Mouse (Mus musculus) limb, embryonic 13.5 days (tissue): ENCODE measurements around the gene Patj. TPM values are rescaled to one million over a fixed set of nuclear protein-coding genes. Genes with fewer than 3 reads are reported as not detected.

ENCODE experiments used
- ATAC-seq: fragments of 200-750 bp; cut with Nextera tagmentation; 2 replicates; pipeline ENCODE4 v1.8.0; 2017; ENCODE audit warnings: low read depth, moderate number of reproducible peaks, moderate TSS enrichment; ENCODE audit not compliant: low FRiP score
- H3K27ac ChIP-seq: fragments of 300-500 bp; sonication (generic); 2 replicates; pipeline ENCODE4 v1.5.1; 2015; ENCODE audit warnings: inconsistent platforms, mild to moderate bottlenecking, moderate library complexity
- H3K27me3 ChIP-seq: fragments of 300-500 bp; sonication (generic); 2 replicates; pipeline ENCODE4 v1.6.1; 2015; ENCODE audit warnings: mild to moderate bottlenecking, inconsistent platforms
- H3K36me3 ChIP-seq: fragments of 300-500 bp; sonication (generic); 2 replicates; pipeline ENCODE4 v1.6.1; 2015; ENCODE audit warnings: inconsistent platforms, mild to moderate bottlenecking, moderate library complexity
- H3K4me1 ChIP-seq: fragments of 300-500 bp; sonication (generic); 2 replicates; pipeline ENCODE4 v1.6.1; 2015; ENCODE audit warnings: inconsistent platforms
- H3K4me2 ChIP-seq: fragments of 300-500 bp; sonication (generic); replicated peaks from 2 replicates; pipeline ENCODE4 v1.6.1; 2015; ENCODE audit warnings: inconsistent platforms, mild to moderate bottlenecking, moderate library complexity
- H3K4me3 ChIP-seq: fragments of 300-500 bp; sonication (generic); 2 replicates; pipeline ENCODE4 v1.5.1; 2015; ENCODE audit warnings: moderate library complexity, mild to moderate bottlenecking, inconsistent platforms
- H3K9ac ChIP-seq: fragments of 300-500 bp; sonication (generic); 2 replicates; pipeline ENCODE4 v1.6.1; 2015; ENCODE audit warnings: mild to moderate bottlenecking, inconsistent platforms
- H3K9me3 ChIP-seq: fragments of 300-500 bp; sonication (generic); 2 replicates; pipeline ENCODE4 v1.6.1; 2016; ENCODE audit warnings: inconsistent platforms
- WGBS: fragments of 180-500 bp; shearing (Covaris S2); methylation state at CpG from one replicate; pipeline ENCODE4 v1.1.7; 2015; 5-methylcytosine and 5-hydroxymethylcytosine counted together
- polyA plus RNA-seq: library from polyadenylated mRNA; unstranded; fragments of >200 nt; fragmentation: Nextera tagmentation; extraction: Ambion mirVana; gene quantifications from 2 replicates; pipeline ENCODE4 v1.2.1, GENCODE M21; 2015

Patj gene
- polyA plus RNA-seq, 1 experiment from 2014 or later = 19.0 TPM

DNA sequence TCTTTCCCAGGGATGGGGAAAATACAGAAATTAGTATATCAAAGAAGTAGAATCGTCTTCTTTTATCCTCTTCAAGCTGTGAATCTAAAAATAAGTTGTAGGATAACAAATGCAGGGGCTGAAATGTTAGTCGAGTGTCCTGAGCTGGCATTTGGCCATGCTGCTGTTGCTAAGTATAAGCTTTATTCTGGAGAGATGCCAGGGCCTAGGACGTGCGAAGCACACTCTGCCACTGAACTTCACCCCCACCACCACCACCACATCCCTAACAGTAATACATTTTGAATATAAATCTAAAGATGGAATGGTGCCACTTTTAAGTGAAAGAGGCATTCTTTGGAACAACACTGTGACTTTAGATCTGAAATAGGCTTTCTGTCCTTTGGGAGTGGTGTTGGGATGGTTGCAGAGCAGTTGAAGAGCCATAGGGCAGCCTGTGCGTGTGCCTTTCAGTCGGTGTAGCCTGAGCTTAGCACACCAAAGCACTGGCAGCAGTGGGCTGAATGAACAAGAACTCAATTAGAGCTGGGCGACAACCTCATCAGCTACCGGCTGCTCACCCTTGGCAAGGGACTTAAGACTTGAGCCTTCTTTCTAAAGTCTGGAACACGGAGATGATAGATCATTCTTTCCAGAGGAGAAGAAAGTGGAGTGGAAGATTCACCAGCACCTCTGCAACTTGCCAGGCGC is 168.1 kb downstream of the Patj start:
- Histone ChIP-seq H3K27ac (peak overlapping the region; percentile 73; the same call in 1 of the 2 replicates), H3K4me1 (peaks cover 31% of the 10 kb centered on the region), H3K9ac (no peak overlapping the region), H3K9me3 (no peaks in the 10 kb centered on the region), H3K4me2 (no peak overlapping the region), H3K27me3 (no peaks in the 10 kb centered on the region), H3K36me3 (no peaks in the 10 kb centered on the region), H3K4me3 (no peak overlapping the region)
- ATAC-seq = peak; percentile 65; the same call in 1 of the 2 replicates
- 57% methylated on average over 10 of the region's 10 CpGs for WGBS

DNA sequence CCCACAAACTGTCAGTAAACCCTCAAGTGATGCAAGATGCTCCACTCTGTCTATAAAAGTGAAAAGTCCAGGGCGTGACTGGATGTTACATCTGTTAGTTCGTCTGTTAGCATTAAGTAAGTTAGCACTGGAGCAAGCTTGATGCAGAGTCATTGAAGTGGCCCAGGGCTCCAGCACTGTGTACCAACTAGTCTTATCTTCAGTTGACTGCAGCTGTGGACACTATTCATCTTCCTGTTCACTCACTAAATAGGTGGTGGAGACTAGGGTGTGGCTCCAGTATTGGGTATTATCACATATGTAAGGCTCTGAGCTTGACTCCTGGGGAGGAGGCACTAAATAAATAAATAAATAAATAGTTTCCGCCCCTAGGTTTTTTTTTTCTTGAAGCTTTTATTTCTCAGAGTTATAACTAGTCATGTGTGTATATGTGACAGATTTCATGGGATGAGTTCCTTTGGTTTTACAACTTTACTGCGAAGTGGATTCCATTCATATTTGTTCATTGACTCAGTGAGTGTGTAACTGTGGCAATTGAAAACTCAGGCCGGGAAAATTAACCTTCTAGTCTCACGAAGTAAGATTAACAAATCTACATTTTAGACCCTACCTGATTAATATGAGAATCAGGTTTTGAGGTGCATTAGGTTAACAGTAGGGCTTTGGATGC is 168.7 kb downstream of the Patj start:
- no peak for ATAC-seq
- Histone ChIP-seq H3K4me2 (no peak overlapping the region), H3K4me3 (no peak overlapping the region), H3K9me3 (no peaks in the 10 kb centered on the region), H3K27me3 (no peaks in the 10 kb centered on the region), H3K4me1 (peaks cover 31% of the 10 kb centered on the region), H3K36me3 (no peaks in the 10 kb centered on the region), H3K9ac (no peak overlapping the region), H3K27ac (peak overlapping the region; percentile 58; the same call in 1 of the 2 replicates)
- WGBS = 80% methylated on average over 6 of the region's 6 CpGs

GRCm38 (mm10) chr4:98566741-98567140 is 171.2 kb downstream of the Patj start:
- H3K4me1 ChIP-seq = peaks cover 23% of the 10 kb centered on the region
- no peak for ATAC-seq

GRCm38 (mm10) chr4:98567457-98567856 is 171.9 kb downstream of the Patj start:
- Histone ChIP-seq H3K4me1 (peaks cover 22% of the 10 kb centered on the region), H3K27ac (no peak overlapping the region), H3K4me2 (no peak overlapping the region), H3K4me3 (no peak overlapping the region), H3K9me3 (no peaks in the 10 kb centered on the region), H3K27me3 (no peaks in the 10 kb centered on the region), H3K9ac (no peak overlapping the region), H3K36me3 (peaks cover 4% of the 10 kb centered on the region; the same call in 1 of the 2 replicates)
- WGBS = 90% methylated on average over 9 of the region's 9 CpGs
- ATAC-seq = no peak

More at GRCm38 (mm10) chr4:98566741-98567140, 171.2 kb downstream of the Patj start:
- Histone ChIP-seq H3K36me3 (no peaks in the 10 kb centered on the region), H3K4me3 (no peak overlapping the region), H3K9me3 (no peaks in the 10 kb centered on the region), H3K27me3 (no peaks in the 10 kb centered on the region), H3K9ac (no peak overlapping the region), H3K27ac (no peak overlapping the region), H3K4me2 (no peak overlapping the region)
- WGBS = 88% methylated on average over 6 of the region's 6 CpGs

- H3K4me2 ChIP-seq = no peak overlapping the region
- no peaks in the 10 kb centered on the region for H3K27me3 ChIP-seq
- no peaks in the 10 kb centered on the region for H3K9me3 ChIP-seq
- no peak overlapping the region for H3K27ac ChIP-seq
- H3K36me3 ChIP-seq = peaks cover 5% of the 10 kb centered on the region; the same call in 1 of the 2 replicates
- H3K9ac ChIP-seq = no peak overlapping the region
- H3K4me1 ChIP-seq = peaks cover under 1% of the 10 kb centered on the region; the same call in 1 of the 2 replicates
- 42% methylated on average over 4 of the region's 4 CpGs for WGBS
- H3K4me3 ChIP-seq = no peak overlapping the region
- no peak for ATAC-seq
Measured at GRCm38 (mm10) chr4:98569904-98570303, 174.3 kb downstream of the Patj start.

DNA sequence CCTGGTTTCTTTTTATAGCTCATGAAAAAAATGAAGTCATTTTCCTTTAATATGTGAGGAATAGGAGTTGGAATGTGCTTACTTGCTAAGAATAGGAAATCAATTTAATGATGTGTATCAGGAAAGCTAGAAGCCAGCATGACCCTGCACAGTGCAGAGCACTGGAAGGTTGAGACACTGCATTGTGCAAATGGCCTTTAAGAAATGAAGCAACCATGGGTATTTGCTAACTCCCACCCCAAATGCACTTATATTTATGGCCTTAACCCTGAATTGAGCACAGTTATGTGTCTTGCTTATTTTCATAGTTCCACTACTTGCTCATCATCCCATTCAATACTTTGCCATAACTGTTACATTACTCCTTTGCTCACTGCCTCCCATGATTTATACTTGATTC is 181.7 kb downstream of the Patj start:
- H3K36me3 ChIP-seq = peaks cover 2% of the 10 kb centered on the region; the same call in 1 of the 2 replicates
- H3K4me1 ChIP-seq = no peaks in the 10 kb centered on the region
- no peak overlapping the region for H3K9ac ChIP-seq
- H3K27me3 ChIP-seq = no peaks in the 10 kb centered on the region
- H3K9me3 ChIP-seq = no peaks in the 10 kb centered on the region
- no peak overlapping the region for H3K4me3 ChIP-seq
- no peak overlapping the region for H3K4me2 ChIP-seq
- no peak for ATAC-seq
- no peak overlapping the region for H3K27ac ChIP-seq

DNA sequence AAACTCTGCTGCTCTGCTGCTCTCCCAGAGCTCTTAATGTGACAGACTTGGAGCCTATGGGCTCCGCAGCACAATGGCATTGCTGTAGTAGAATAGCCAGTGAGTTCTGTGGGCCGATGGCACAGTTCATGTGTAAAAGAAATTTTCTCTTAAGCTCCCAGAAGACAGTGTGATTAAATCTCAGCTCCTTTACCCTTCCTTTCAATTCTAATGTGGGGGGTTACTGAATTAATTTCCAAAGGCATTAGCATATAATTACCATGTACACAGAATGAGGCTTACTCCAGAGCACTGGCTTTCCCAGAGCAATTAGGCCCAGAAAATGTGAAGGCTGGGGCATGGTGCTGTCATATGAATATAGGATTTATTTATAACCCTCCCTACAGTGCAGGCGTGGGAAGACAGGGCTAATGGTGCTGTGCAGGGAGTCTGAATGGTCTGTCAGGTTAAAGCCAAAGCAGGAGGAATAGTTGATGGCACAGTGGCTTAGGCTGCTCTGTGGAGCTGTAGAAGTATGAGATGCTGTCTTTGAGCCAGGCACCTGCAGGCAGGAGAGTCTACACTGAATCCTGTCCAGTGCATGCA is 182.5 kb downstream of the Patj start:
- Histone ChIP-seq H3K4me3 (no peak overlapping the region), H3K9me3 (no peaks in the 10 kb centered on the region), H3K36me3 (no peaks in the 10 kb centered on the region), H3K4me2 (no peak overlapping the region), H3K4me1 (peaks cover under 1% of the 10 kb centered on the region; the same call in 1 of the 2 replicates), H3K27ac (no peak overlapping the region), H3K27me3 (no peaks in the 10 kb centered on the region), H3K9ac (no peak overlapping the region)
- whole genome bisulfite sequencing = 76% methylated on average over 3 of the region's 3 CpGs
- no peak for ATAC-seq

GRCm38 (mm10) chr4:98581456-98581855 is 185.9 kb downstream of the Patj start:
- Histone ChIP-seq H3K4me1 (peaks cover 2% of the 10 kb centered on the region; the same call in 1 of the 2 replicates), H3K27me3 (no peaks in the 10 kb centered on the region), H3K4me2 (no peak overlapping the region), H3K4me3 (no peak overlapping the region), H3K36me3 (no peaks in the 10 kb centered on the region), H3K9ac (no peak overlapping the region), H3K9me3 (no peaks in the 10 kb centered on the region), H3K27ac (no peak overlapping the region)
- no peak for ATAC-seq
- 68% methylated on average over 8 of the region's 8 CpGs for WGBS

- Histone ChIP-seq H3K27ac (no peak overlapping the region), H3K9me3 (no peaks in the 10 kb centered on the region), H3K36me3 (no peaks in the 10 kb centered on the region), H3K9ac (no peak overlapping the region), H3K4me3 (no peak overlapping the region), H3K4me1 (peaks cover 2% of the 10 kb centered on the region; the same call in 1 of the 2 replicates), H3K4me2 (no peak overlapping the region), H3K27me3 (no peaks in the 10 kb centered on the region)
- ATAC-seq = no peak
- 82% methylated on average over 5 of the region's 5 CpGs for WGBS
Measured at GRCm38 (mm10) chr4:98584023-98584422, 188.4 kb downstream of the Patj start.

DNA sequence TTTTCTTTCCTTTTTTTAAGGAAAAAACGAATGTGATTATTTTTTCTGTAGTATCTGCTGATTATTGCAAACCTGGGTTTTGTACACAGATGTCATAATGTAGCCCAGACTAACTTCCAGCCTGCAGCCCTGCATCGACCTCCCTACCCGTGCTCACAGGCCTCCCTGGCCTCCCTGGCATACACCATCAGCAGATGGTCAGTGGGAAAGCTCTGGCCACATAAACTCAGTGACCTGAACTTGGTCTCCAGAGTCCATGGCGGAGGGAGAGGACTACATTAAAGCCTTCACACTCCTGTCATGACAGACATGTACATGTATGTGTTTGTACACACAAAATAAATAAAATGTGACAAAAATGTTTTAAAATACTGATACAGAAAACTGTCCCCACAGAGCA is 190.7 kb downstream of the Patj start:
- H3K9ac ChIP-seq = no peak overlapping the region
- H3K4me3 ChIP-seq = no peak overlapping the region
- peaks cover 2% of the 10 kb centered on the region; the same call in 1 of the 2 replicates for H3K4me1 ChIP-seq
- 74% methylated on average over 4 of the region's 4 CpGs for WGBS
- H3K27me3 ChIP-seq = no peaks in the 10 kb centered on the region
- H3K9me3 ChIP-seq = no peaks in the 10 kb centered on the region
- no peak for ATAC-seq
- no peak overlapping the region for H3K27ac ChIP-seq
- no peak overlapping the region for H3K4me2 ChIP-seq
- no peaks in the 10 kb centered on the region for H3K36me3 ChIP-seq

DNA sequence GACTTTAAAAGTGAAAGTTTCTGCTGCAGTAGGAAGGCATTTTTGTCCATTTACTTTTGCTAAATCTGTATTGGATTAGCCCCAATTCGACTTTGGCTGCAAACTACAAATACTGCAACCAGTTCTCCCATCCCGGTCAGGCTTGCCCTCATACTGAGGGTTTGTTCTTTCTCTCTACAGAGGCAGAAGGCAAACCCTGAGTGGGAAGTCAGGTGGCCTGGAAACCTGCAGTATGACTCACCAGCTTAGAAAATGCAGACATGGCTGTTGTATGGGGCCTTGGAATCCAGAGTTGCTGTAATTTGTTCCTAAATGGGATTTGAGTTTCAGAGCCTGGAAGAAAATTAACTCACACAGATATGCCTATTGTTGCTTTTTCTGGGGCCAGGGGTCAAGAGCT is 192.1 kb downstream of the Patj start:
- no peak; the same call in 1 of the 2 replicates for ATAC-seq
- Histone ChIP-seq H3K36me3 (no peaks in the 10 kb centered on the region), H3K4me1 (peaks cover 9% of the 10 kb centered on the region; the same call in 1 of the 2 replicates), H3K9me3 (no peaks in the 10 kb centered on the region), H3K9ac (no peak overlapping the region), H3K4me2 (no peak overlapping the region), H3K27me3 (no peaks in the 10 kb centered on the region), H3K4me3 (no peak overlapping the region), H3K27ac (no peak overlapping the region; the same call in 1 of the 2 replicates)
- WGBS = 60% methylated on average over 2 of the region's 2 CpGs

DNA sequence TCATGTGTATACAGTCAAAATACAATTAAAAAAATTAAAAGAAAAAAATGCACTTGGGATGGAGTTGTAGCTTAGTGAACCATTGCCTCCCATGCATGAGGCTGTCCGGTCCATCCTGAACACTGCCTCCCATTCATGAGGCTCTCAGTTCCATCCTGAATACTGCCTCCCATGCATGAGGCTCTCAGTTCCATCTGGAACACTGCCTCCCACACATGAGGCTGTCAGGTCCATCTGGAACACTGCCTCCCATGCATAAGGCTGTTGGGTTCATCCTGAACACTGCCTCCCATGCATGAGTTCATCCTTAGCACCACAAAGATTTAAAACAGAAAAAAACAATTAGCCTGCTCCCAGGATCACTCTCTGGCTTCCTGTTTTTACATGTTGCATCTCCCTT is 198.4 kb downstream of the Patj start:
- Histone ChIP-seq H3K27ac (no peak overlapping the region), H3K4me3 (no peak overlapping the region), H3K9ac (no peak overlapping the region), H3K27me3 (no peaks in the 10 kb centered on the region), H3K36me3 (no peaks in the 10 kb centered on the region), H3K4me1 (peaks cover 29% of the 10 kb centered on the region), H3K9me3 (no peaks in the 10 kb centered on the region), H3K4me2 (no peak overlapping the region)
- no peak for ATAC-seq
- WGBS = 96% methylated on average over 1 of the region's 1 CpGs
